Mouse (Mus musculus) heart, embryonic 16.5 days (tissue): ENCODE measurements at regions not wholly inside any gene's neighbourhood (a gene's known extent, or its start where the extent isn't known, plus 50 kb on each side); places are given as distances from the start of the nearest gene placed in this dataset.

ENCODE experiments used
- ATAC-seq: fragments of 200-750 bp; cut with Nextera tagmentation; replicated peaks from 2 replicates; pipeline ENCODE4 v1.8.0; 2017; ENCODE audit warnings: moderate number of reproducible peaks; ENCODE audit not compliant: insufficient read depth, low FRiP score; ENCODE audit errors: extremely low read depth
- H3K27ac ChIP-seq: fragments of 300-500 bp; sonication (generic); 2 replicates; pipeline ENCODE4 v1.5.1; 2014; ENCODE audit warnings: mild to moderate bottlenecking, low read length, control low read depth, moderate library complexity
- H3K27me3 ChIP-seq: fragments of 300-500 bp; sonication (generic); 2 replicates; pipeline ENCODE4 v1.6.1; 2014; ENCODE audit warnings: low read length, mixed read lengths; ENCODE audit not compliant: control insufficient read depth, insufficient read depth
- H3K36me3 ChIP-seq: fragments of 300-500 bp; sonication (generic); 2 replicates; pipeline ENCODE4 v1.6.1; 2014; ENCODE audit not compliant: control insufficient read depth, insufficient read depth
- H3K4me1 ChIP-seq: fragments of 300-500 bp; sonication (generic); 2 replicates; pipeline ENCODE4 v1.6.1; 2014; ENCODE audit warnings: low read length, mixed read lengths; ENCODE audit not compliant: control insufficient read depth, insufficient read depth
- H3K4me2 ChIP-seq: fragments of 300-500 bp; sonication (generic); 2 replicates; pipeline ENCODE4 v1.6.1; 2014; ENCODE audit warnings: low read depth, mild to moderate bottlenecking, control low read depth, low read length
- H3K4me3 ChIP-seq: fragments of 300-500 bp; sonication (generic); 2 replicates; pipeline ENCODE4 v1.5.1; 2014; ENCODE audit warnings: mild to moderate bottlenecking, control low read depth, low read length
- H3K9ac ChIP-seq: fragments of 300-500 bp; sonication (generic); 2 replicates; pipeline ENCODE4 v1.6.1; 2014; ENCODE audit warnings: low read length, control low read depth
- H3K9me3 ChIP-seq: fragments of 300-500 bp; sonication (generic); replicated peaks from 2 replicates; pipeline ENCODE4 v1.6.1; 2016; ENCODE audit warnings: low read length; ENCODE audit not compliant: control insufficient read depth
- WGBS: fragments of 180-500 bp; shearing (Covaris S2); extraction: QIAGEN DNeasy Blood & Tissue Kit; methylation state at CpG from one replicate; pipeline ENCODE4 v1.1.7; 2014; 5-methylcytosine and 5-hydroxymethylcytosine counted together

DNA sequence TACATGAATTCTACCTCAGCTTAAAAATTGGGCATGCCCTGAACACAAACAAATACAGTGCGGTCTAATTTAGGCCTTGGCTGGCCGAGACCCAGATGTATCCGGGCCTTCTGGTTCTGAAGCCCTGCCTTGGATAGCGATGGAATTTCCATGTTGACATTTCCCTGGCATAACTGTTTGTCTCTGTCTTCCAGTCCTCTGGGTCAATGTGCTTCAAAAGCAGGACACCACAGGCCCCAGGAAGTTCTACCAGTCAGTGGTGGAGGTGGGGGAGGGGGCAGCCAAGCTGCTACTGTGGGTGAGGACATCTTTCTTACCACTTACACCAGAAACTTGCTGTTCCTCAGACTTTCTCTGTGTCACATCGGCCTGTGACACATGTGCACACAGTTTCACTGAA lies 111.3 kb downstream of the Gm10604 start:
- H3K4me2 ChIP-seq, result no peak overlapping the region
- no peak overlapping the region for H3K4me3 ChIP-seq
- WGBS, result 53% methylated on average over 5 of the region's 5 CpGs
- no peak overlapping the region for H3K9ac ChIP-seq
- no peak overlapping the region for H3K27ac ChIP-seq
- H3K36me3 ChIP-seq, result no peaks in the 10 kb centered on the region
- H3K27me3 ChIP-seq, result no peaks in the 10 kb centered on the region
- no peaks in the 10 kb centered on the region for H3K9me3 ChIP-seq
- no peak for ATAC-seq
- H3K4me1 ChIP-seq, result 0 out of 2 replicates have a peak, but pooled peaks cover 6% of the 10 kb centered on the region

GRCm38 (mm10) chr4:11868565-11868964 lies 112.5 kb downstream of the Gm10604 start:
- Histone ChIP-seq H3K27me3 (no peaks in the 10 kb centered on the region), H3K9me3 (no peaks in the 10 kb centered on the region), H3K27ac (no peak overlapping the region), H3K4me3 (no peak overlapping the region), H3K36me3 (no peaks in the 10 kb centered on the region), H3K4me2 (no peak overlapping the region), H3K9ac (no peak overlapping the region), H3K4me1 (0 out of 2 replicates have a peak, but pooled peaks cover 6% of the 10 kb centered on the region)
- no peak for ATAC-seq
- WGBS, result 68% methylated on average over 1 of the region's 1 CpGs
